ENCODE assay signal across 29 mouse cellular contexts in the genomic region with DNA sequence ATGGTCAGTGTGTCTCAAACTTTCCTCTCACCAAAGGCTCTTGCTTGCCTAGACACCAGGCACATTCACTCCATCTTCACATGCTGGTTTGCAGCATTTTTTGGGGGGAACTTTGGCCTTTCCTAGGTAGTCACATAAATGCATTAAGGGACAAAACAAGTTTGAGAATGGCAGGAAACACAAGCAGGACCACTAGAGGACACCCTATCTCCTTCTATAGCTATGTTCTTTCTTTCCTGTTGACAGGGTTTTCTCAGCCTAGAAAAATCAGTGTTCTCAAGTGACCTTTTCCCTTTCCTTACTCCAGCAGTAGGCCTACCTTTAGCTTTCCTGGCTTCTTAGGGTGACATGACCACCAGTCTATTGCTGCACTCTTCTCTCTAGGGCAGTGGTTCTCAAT. TPM values are rescaled to one million over a fixed set of nuclear protein-coding genes. Genes with fewer than 3 reads are reported as not detected.
DNase-seq lines count a peak whose midpoint lies in the region; ATAC-seq and TF ChIP-seq lines count a peak whose summit lies in the region.
"Had no signal": no experiment of that assay in that cellular context is flagged by ENCODE, and none has a peak within 500 bp of the region (broad histone marks: within the 10 kb centered on the region; RNA-seq: fewer than 3 reads in every experiment).

No protein-coding gene starts in this region.

- no peak overlapping the region for H3K27ac ChIP-seq in heart, postnatal 0 days (ENCODE audit: low read depth)
- no peak overlapping the region for H3K27ac ChIP-seq in heart, embryonic 11.5 days (ENCODE audit: low read depth, low read length)
- peak overlapping the region; percentile 39; the same call in 1 of the 2 replicates for H3K27ac ChIP-seq in testis, adult 2 months (ENCODE audit: control insufficient read depth, insufficient read depth, low read depth, low read length)
- H3K27ac ChIP-seq: embryonic facial prominence, embryonic 13.5 days; forebrain, embryonic 12.5 days; gastrocnemius, adult 2 months; hindbrain, embryonic 10.5 days; kidney, postnatal 0 days; limb, embryonic 10.5 days; liver, embryonic 12.5 days; neural tube, embryonic 12.5 days had no signal

- H3K4me1 ChIP-seq in heart, postnatal 0 days (ENCODE audit: control insufficient read depth, insufficient read depth), result no peaks in the 10 kb centered on the region
- H3K4me1 ChIP-seq in heart, embryonic 11.5 days (ENCODE audit: control insufficient read depth, insufficient read depth, low read length), result no peaks in the 10 kb centered on the region
- no peaks in the 10 kb centered on the region for H3K4me1 ChIP-seq in testis, adult 2 months (ENCODE audit: control insufficient read depth, insufficient read depth, low read length)
- H3K4me1 ChIP-seq: embryonic facial prominence, embryonic 13.5 days; forebrain, embryonic 12.5 days; hindbrain, embryonic 10.5 days; limb, embryonic 10.5 days; liver, embryonic 12.5 days; neural tube, embryonic 12.5 days had no signal

- no peak for DNase-seq in heart, postnatal 0 days (ENCODE audit: low spot score)
- no peak for DNase-seq in testis, postnatal 10 days (ENCODE audit: low spot score)
- no peak for DNase-seq in kidney, postnatal 36 days
- DNase-seq in adrenal gland, postnatal 36 days, result no peak
- DNase-seq: adrenal gland, adult 8-10 months; cerebellum, adult 2 months; cerebellum, postnatal 25 days; embryo, embryonic 11 days; gastrocnemius, adult 2 months; kidney, adult 2 months; lung, adult 2 months; midbrain, embryonic 14.5 days; retina, postnatal 1 day; right cerebral cortex, postnatal 25 days; spleen, adult 18-20 months; thymus, adult 2 months had no signal

- H3K9ac ChIP-seq in heart, postnatal 0 days (replicated peaks; ENCODE audit: low read depth, low read length), result no peak overlapping the region
- H3K9ac ChIP-seq in heart, embryonic 11.5 days (ENCODE audit: low read depth, low read length), result no peak overlapping the region
- H3K9ac ChIP-seq: embryonic facial prominence, embryonic 13.5 days; forebrain, embryonic 12.5 days; liver, embryonic 12.5 days; neural tube, embryonic 12.5 days had no signal

- H3K9me3 ChIP-seq in heart, postnatal 0 days (replicated peaks; ENCODE audit: control insufficient read depth, low read length), result no peaks in the 10 kb centered on the region
- no peaks in the 10 kb centered on the region for H3K9me3 ChIP-seq in heart, embryonic 11.5 days (replicated peaks; ENCODE audit: control insufficient read depth, low read length)
- H3K9me3 ChIP-seq: embryonic facial prominence, embryonic 13.5 days; forebrain, embryonic 12.5 days; hindbrain, embryonic 10.5 days; limb, embryonic 10.5 days; liver, embryonic 12.5 days; neural tube, embryonic 12.5 days had no signal

- no peak overlapping the region for H3K4me3 ChIP-seq in heart, postnatal 0 days (ENCODE audit: low read depth, low read length)
- no peak overlapping the region for H3K4me3 ChIP-seq in heart, embryonic 11.5 days (ENCODE audit: low read depth, low read length)
- H3K4me3 ChIP-seq in testis, adult 2 months (ENCODE audit: control insufficient read depth, low read depth, low read length), result no peak overlapping the region
- H3K4me3 ChIP-seq: embryonic facial prominence, embryonic 13.5 days; erythroblast, embryonic 14.5 days; forebrain, embryonic 12.5 days; gastrocnemius, adult 2 months; hindbrain, embryonic 10.5 days; limb, embryonic 10.5 days; liver, embryonic 12.5 days; neural tube, embryonic 12.5 days had no signal

- H3K36me3 ChIP-seq in heart, postnatal 0 days (replicated peaks; ENCODE audit: control insufficient read depth, insufficient read depth, low read length), result peaks cover 69% of the 10 kb centered on the region
- peaks cover 9% of the 10 kb centered on the region for H3K36me3 ChIP-seq in heart, embryonic 11.5 days (ENCODE audit: control insufficient read depth, insufficient read depth, low read length)
- no peaks in the 10 kb centered on the region; the same call in 1 of the 2 replicates for H3K36me3 ChIP-seq in testis, adult 2 months (ENCODE audit: control insufficient read depth, insufficient read depth, low read length)

- TF ChIP-seq POLR2A in testis, adult 2 months (IDR thresholded peaks at IDR 0.05; ENCODE audit: control insufficient read depth, low read depth, low read length), result no peak

- H3K4me2 ChIP-seq in heart, postnatal 0 days (ENCODE audit: low read depth, low read length), result no peak overlapping the region
- H3K4me2 ChIP-seq in heart, embryonic 11.5 days, result no peak overlapping the region
- H3K4me2 ChIP-seq: embryonic facial prominence, embryonic 13.5 days; forebrain, embryonic 12.5 days; liver, embryonic 12.5 days; neural tube, embryonic 12.5 days had no signal

- H3K27me3 ChIP-seq in heart, postnatal 0 days (ENCODE audit: control insufficient read depth, insufficient read depth, low read length), result no peaks in the 10 kb centered on the region
- no peaks in the 10 kb centered on the region for H3K27me3 ChIP-seq in heart, embryonic 11.5 days (ENCODE audit: control insufficient read depth, insufficient read depth, low read length)
- no peaks in the 10 kb centered on the region for H3K27me3 ChIP-seq in testis, adult 2 months (ENCODE audit: control insufficient read depth, insufficient read depth, low read length)
- H3K27me3 ChIP-seq: embryonic facial prominence, embryonic 13.5 days; forebrain, embryonic 12.5 days; liver, embryonic 12.5 days; neural tube, embryonic 12.5 days had no signal

- TF ChIP-seq CTCF in heart, postnatal 0 days (IDR thresholded peaks at IDR 0.05; ENCODE audit: low read depth), result 0 out of 2 replicates have a peak, but pooled peaks have one; percentile 12
- TF ChIP-seq CTCF in testis, adult 2 months (IDR thresholded peaks at IDR 0.05; ENCODE audit: control insufficient read depth, insufficient read depth, insufficient replicate concordance, low read depth, low read length), result no peak

- no peak for ATAC-seq in heart, postnatal 0 days (ENCODE audit: insufficient read depth, low read depth)
- no peak for ATAC-seq in heart, embryonic 11.5 days (replicated peaks; ENCODE audit: insufficient number of reproducible peaks, low FRiP score, low TSS enrichment)
- peak; percentile 34; the same call in 1 of the 2 replicates for ATAC-seq in megakaryocyte progenitor cell, adult 5-6 weeks (replicated peaks; ENCODE audit: poor library complexity)
- ATAC-seq: liver, embryonic 12.5 days had no signal

- no peak for TF ChIP-seq EP300 in heart, postnatal 0 days (IDR thresholded peaks at IDR 0.05; ENCODE audit: low read depth)

RNA-seq across cellular contexts. Expression of gene Cxcr6, which starts 3.4 kb away (rescaled TPM):
- total RNA-seq in heart, postnatal 0 days (2014; rRNA removed; ENCODE audit: low replicate concordance), result not detected in 2 replicates
- polyA plus RNA-seq in heart, postnatal 0 days (2015; fragmentation: Nextera tagmentation; extraction: Ambion mirVana), result 0.14 and 0.30 TPM in 2 replicates
- 0.82 TPM in 1 of 2 replicates, not detected in the other for polyA plus RNA-seq in heart, embryonic 11.5 days (2014; fragmentation: Nextera tagmentation; extraction: Ambion mirVana)
- polyA plus RNA-seq in testis, adult 2 months (2012; rRNA removed), result 0.05 TPM in 1 of 2 replicates, not detected in the other
- not detected in 2 replicates for total RNA-seq in megakaryocyte progenitor cell, adult 5-6 weeks (2015)
- total RNA-seq in megakaryocyte progenitor cell, adult 5-6 weeks (2017), result 0.21 TPM in 1 of 2 replicates, not detected in the other
- under 1 TPM in 1 of 2 experiments, not detected in 1; 0.17 TPM for total RNA-seq in adrenal gland, postnatal 36 days (2021)
- total RNA-seq: gastrocnemius, postnatal 4 days; layer of hippocampus, postnatal 14 days had no signal
- polyA plus RNA-seq: erythroblast, embryonic 14.5 days; hindbrain, embryonic 10.5 days; neural tube, embryonic 12.5 days had no signal

RNA-seq across cellular contexts. Expression of gene Fyco1, which starts 48.8 kb away (rescaled TPM):
- 62.5 and 82.7 TPM in 2 replicates for total RNA-seq in heart, postnatal 0 days (2014; rRNA removed; ENCODE audit: low replicate concordance)
- 35.3 and 40.9 TPM in 2 replicates for polyA plus RNA-seq in heart, postnatal 0 days (2015; fragmentation: Nextera tagmentation; extraction: Ambion mirVana)
- 27.4 and 29.1 TPM in 2 replicates for polyA plus RNA-seq in heart, embryonic 11.5 days (2014; fragmentation: Nextera tagmentation; extraction: Ambion mirVana)
- polyA plus RNA-seq in testis, adult 2 months (2012; rRNA removed), result 18.6 and 25.5 TPM in 2 replicates
- 13.0 and 16.4 TPM in 2 replicates for total RNA-seq in megakaryocyte progenitor cell, adult 5-6 weeks (2015)
- 10.9 and 14.6 TPM in 2 replicates for total RNA-seq in megakaryocyte progenitor cell, adult 5-6 weeks (2017)
- total RNA-seq in adrenal gland, postnatal 36 days (2021), result 10 to 100 TPM; 36.3 to 51.6 TPM

RNA-seq across cellular contexts. Expression of gene Xcr1, which starts 58.9 kb away (rescaled TPM):
- total RNA-seq in heart, postnatal 0 days (2014; rRNA removed; ENCODE audit: low replicate concordance), result not detected in 2 replicates
- polyA plus RNA-seq in heart, postnatal 0 days (2015; fragmentation: Nextera tagmentation; extraction: Ambion mirVana), result 0.11 and 0.12 TPM in 2 replicates
- polyA plus RNA-seq in heart, embryonic 11.5 days (2014; fragmentation: Nextera tagmentation; extraction: Ambion mirVana), result not detected in 2 replicates
- polyA plus RNA-seq in testis, adult 2 months (2012; rRNA removed), result 0.10 and 0.20 TPM in 2 replicates
- total RNA-seq in megakaryocyte progenitor cell, adult 5-6 weeks (2015), result 0.10 and 0.15 TPM in 2 replicates
- total RNA-seq in megakaryocyte progenitor cell, adult 5-6 weeks (2017), result 0.37 and 0.54 TPM in 2 replicates
- total RNA-seq in adrenal gland, postnatal 36 days (2021), result under 1 TPM in 1 of 2 experiments, not detected in 1; 0.10 TPM
- total RNA-seq: gastrocnemius, adult 2 months; gastrocnemius, postnatal 4 days; layer of hippocampus, postnatal 14 days had no signal
- polyA plus RNA-seq: cerebellum, adult 2 months; embryonic facial prominence, embryonic 13.5 days; erythroblast, embryonic 14.5 days; forebrain, embryonic 12.5 days; limb, embryonic 10.5 days; liver, embryonic 12.5 days; neural tube, embryonic 12.5 days had no signal
